Mouse (Mus musculus): Measurements from ENCODE around the gene Aoah.

The Aoah gene

GRCm38 (mm10) chr13:20905195-20905594 lies 111.3 kb downstream of the Aoah start:
- ATAC-seq (ENCODE audit: low TSS enrichment), result no peak

GRCm38 (mm10) chr13:20916698-20917511 lies 123.0 kb downstream of the Aoah start:
- peak; percentile 55 for ATAC-seq (ENCODE audit: low TSS enrichment)

GRCm38 (mm10) chr13:20920401-20920800 lies 126.5 kb downstream of the Aoah start:
- no peak for ATAC-seq (ENCODE audit: low TSS enrichment)

GRCm38 (mm10) chr13:20936016-20936415 lies 142.1 kb downstream of the Aoah start:
- ATAC-seq (ENCODE audit: low TSS enrichment), result no peak

- ATAC-seq (ENCODE audit: low TSS enrichment), result peak; percentile 47
Measured at GRCm38 (mm10) chr13:20937452-20937851, 143.5 kb downstream of the Aoah start.

- 0 out of 2 replicates have a peak, but pooled peaks have one; percentile 52 for ATAC-seq (ENCODE audit: low TSS enrichment)
Measured at GRCm38 (mm10) chr13:20939099-20939498, 145.2 kb downstream of the Aoah start.

- no peak for ATAC-seq (ENCODE audit: low TSS enrichment)
Measured at GRCm38 (mm10) chr13:20940389-20940788, 146.5 kb downstream of the Aoah start.

GRCm38 (mm10) chr13:20941707-20942106 lies 147.8 kb downstream of the Aoah start:
- ATAC-seq (ENCODE audit: low TSS enrichment), result no peak

- ATAC-seq (ENCODE audit: low TSS enrichment), result no peak
Measured at GRCm38 (mm10) chr13:20963086-20963485, 169.2 kb downstream of the Aoah start.

GRCm38 (mm10) chr13:20981234-20982230 lies 187.6 kb downstream of the Aoah start:
- ATAC-seq (ENCODE audit: low TSS enrichment), result peak; percentile 88

- ATAC-seq (ENCODE audit: low TSS enrichment), result no peak
Measured at GRCm38 (mm10) chr13:20985510-20985909, 191.6 kb downstream of the Aoah start.

GRCm38 (mm10) chr13:20985961-20986360 lies 192.0 kb downstream of the Aoah start:
- no peak for ATAC-seq (ENCODE audit: low TSS enrichment)

GRCm38 (mm10) chr13:21005238-21005637 lies 211.3 kb downstream of the Aoah start:
- no peak for ATAC-seq (ENCODE audit: low TSS enrichment)

GRCm38 (mm10) chr13:21005642-21006320 lies 211.9 kb downstream of the Aoah start:
- no peak for ATAC-seq (ENCODE audit: low TSS enrichment)

GRCm38 (mm10) chr13:21006321-21006653 lies 212.4 kb downstream of the Aoah start:
- no peak for ATAC-seq (ENCODE audit: low TSS enrichment)

- no peak for ATAC-seq (ENCODE audit: low TSS enrichment)
Measured at GRCm38 (mm10) chr13:21013659-21014058, 219.7 kb downstream of the Aoah start.

- ATAC-seq (ENCODE audit: low TSS enrichment), result peak; percentile 77
Measured at GRCm38 (mm10) chr13:21024831-21025230, 230.9 kb downstream of the Aoah start.

- ATAC-seq (ENCODE audit: low TSS enrichment), result peak; percentile 95
Measured at GRCm38 (mm10) chr13:21033176-21033575, 239.3 kb downstream of the Aoah start.

GRCm38 (mm10) chr13:21035011-21035410 lies 241.1 kb downstream of the Aoah start:
- ATAC-seq (ENCODE audit: low TSS enrichment), result peak; percentile 95

GRCm38 (mm10) chr13:21035981-21036380 lies 242.1 kb downstream of the Aoah start:
- ATAC-seq (ENCODE audit: low TSS enrichment), result no peak

- ATAC-seq (ENCODE audit: low TSS enrichment), result no peak
Measured at GRCm38 (mm10) chr13:21040589-21041199, 246.8 kb downstream of the Aoah start.

GRCm38 (mm10) chr13:21050118-21050517 lies 256.2 kb downstream of the Aoah start:
- ATAC-seq (ENCODE audit: low TSS enrichment), result peak; percentile 95
